Mouse (Mus musculus): ENCODE measurements around the gene Spata20.

- no peak for TF ChIP-seq POLR2A (IDR thresholded peaks at IDR 0.05; ENCODE audit: extremely low read depth, insufficient read depth, low read length)
- no peak for TF ChIP-seq CTCF (IDR thresholded peaks at IDR 0.05; ENCODE audit: extremely low read depth, insufficient read depth, low read length)
These were observed 11.5 kb downstream of the Spata20 start for GRCm38 (mm10) chr11:94474544-94474910.

Measured in cortical plate, adult 2 months (tissue).